Mouse (Mus musculus) kidney, postnatal 4 days (tissue): ENCODE data around the gene Spaca1.
"Not testable (repeated sequence)": the region's sequence is repeated elsewhere in the genome, so short reads cannot be mapped to it uniquely, and the experiment has no call there.

Experiments used
- DNase-seq, 2 experiments: peaks; one replicate each; pipeline ENCODE4 v3.0.0; 2021; ENCODE audit warnings: mixed read lengths in 2 of 2

Gene Spaca1

GRCm38 (mm10) chr4:34049571-34050255, at the start of gene Spaca1:
TSS of gene Spaca1 (minus strand) at chr4:34050191.
- DNase-seq, result peak; percentile 16 to 20

DNA sequence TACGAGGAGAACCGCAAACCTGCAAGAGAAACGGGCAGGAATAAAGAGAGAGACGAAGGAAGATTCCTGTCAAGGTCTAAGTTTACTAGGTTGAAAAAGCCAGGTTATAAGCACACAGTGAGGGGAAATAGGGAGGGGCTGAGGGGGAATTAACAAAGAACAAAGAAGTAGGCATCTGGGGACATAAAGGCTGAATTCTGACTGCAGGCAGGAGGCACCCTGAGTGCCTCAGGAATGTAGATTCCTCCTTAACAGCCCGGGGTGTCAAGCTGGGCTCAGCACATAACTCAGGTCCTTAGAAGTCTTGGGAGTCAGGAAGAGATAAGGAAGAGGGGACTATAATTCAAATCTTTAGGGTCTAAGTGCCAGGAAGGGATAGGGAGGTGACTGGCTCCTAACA, 37.3 kb upstream of the Spaca1 start:
- not testable (repeated sequence) for DNase-seq

GRCm38 (mm10) chr4:34081064-34081463, 31.1 kb upstream of the Spaca1 start:
- no peak for DNase-seq

DNA sequence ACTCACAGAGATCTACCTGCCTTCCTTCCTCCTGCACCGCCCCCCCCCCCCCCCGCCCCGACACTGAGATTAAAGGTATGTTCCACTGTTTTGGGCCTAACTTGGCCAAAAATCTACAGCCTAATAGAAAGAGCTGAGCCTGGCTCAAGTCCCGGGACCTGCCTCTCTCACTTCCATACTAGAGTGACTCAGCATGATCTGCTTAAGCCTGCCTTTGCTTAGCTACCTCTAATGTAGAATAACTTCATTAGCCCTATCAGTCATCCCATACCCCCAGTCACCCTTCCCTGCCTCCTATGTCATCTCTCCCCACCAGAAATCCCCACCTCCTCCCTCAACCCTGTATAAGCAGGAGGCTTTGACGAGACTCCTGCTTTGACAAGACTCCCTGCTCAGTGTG, 19.0 kb upstream of the Spaca1 start:
- DNase-seq, result no peak

DNA sequence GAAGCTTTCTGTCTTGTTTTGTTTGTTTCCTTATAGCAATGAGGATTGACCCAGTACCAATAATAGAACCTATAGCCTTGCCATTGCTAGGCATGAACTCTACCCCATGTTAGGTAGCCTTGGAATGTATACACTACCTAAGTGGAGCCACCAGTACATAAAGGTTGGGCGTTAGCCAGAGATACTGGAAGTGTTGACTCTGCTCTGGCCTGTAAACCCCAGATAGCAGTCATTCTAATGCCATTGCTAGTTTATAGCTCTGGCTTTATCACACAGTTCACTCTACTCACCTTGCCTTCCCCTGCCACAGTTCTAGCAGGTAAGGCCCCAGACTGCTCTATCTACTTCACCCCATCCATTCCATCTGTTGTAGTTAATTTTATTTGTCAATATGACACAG, 8.3 kb upstream of the Spaca1 start:
- no peak for DNase-seq

GRCm38 (mm10) chr4:34026771-34027170, 23.2 kb downstream of the Spaca1 start:
- DNase-seq, result no peak

DNA sequence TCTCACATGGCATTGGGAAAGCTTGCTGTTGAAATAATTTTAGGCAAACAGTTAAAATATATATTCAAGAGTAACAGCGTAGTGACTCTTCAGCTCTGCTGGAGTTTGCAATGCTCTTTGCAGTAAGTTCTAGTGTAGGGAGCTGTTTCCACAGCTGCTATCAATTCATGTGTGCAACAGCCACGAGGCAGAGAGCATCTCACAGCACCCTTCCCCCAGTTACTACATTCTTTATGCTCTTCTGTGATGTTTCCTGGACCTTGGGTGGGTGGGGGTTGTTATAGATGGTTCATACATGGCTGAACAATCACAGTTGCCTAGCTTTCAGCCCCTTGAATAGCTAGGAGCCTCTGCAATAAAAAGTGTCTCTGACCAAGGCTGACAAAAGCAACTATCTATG, 28.5 kb downstream of the Spaca1 start:
- no peak for DNase-seq

DNA sequence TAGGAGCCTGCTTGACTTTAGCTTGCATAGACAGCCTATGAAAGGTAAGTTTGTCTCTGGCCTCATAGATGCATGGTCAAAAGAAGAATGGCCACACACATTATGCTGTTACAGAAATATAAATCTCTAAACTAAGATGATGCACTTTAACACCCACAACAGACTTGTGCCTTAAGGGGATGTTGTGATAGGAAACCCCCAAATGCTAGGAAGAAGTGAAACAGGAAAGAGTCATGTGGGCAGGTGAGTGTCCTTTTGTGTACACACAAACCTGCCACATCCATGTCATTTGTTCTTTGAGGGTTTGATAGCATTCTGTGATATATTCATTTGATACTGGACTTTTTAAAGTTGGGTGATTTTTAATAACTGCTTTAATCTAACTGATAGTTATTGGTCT, 53.6 kb downstream of the Spaca1 start:
- DNase-seq, result no peak

GRCm38 (mm10) chr4:33992687-33993086, 57.3 kb downstream of the Spaca1 start:
- DNase-seq, result no peak

DNA sequence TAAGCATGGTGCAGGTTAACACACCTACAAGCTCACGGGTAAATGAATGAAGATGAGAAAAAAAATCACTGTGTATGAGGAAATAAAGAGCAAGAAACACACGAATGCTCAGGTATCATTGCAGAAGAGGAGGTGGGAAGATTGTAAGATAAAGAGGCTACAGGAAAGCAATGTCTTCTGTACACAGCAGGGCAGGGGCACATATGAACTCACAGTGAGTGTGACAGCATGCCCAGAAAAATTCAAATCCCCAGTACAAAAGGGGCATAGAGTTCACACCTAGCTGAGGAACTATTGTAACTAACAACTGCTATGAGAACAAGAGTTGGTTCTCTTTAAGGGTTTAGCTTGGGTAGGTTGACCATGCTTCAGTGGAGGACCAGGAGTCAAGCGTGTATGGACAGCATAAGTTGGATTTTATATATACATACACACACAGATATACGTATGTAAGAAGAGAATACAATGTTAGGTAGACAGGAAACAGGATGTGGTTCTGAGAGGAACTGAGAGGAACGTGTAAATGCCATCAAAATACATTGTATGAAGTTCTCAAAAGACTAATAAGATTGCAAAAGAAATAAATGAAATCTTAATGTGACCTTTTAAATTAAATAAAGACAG, 61.4 kb downstream of the Spaca1 start:
- DNase-seq, result no peak
